Mouse (Mus musculus) hindlimb bud, embryonic 11.5 days (tissue): ENCODE data around the gene Wdr20.
"Not testable (repeated sequence)": the region's sequence is repeated elsewhere in the genome, so short reads cannot be mapped to it uniquely, and the experiment has no call there.

Experiments used
- DNase-seq: peaks from one replicate; pipeline ENCODE4 v3.0.0-alpha.2; 2012; ENCODE audit warnings: low read depth, low spot score; ENCODE audit errors: extremely low spot score

The Wdr20 gene

GRCm38 (mm10) chr12:110711270-110711669 is 26.5 kb upstream of the Wdr20 start:
- no peak for DNase-seq

GRCm38 (mm10) chr12:110713784-110714183 is 24.0 kb upstream of the Wdr20 start:
- no peak for DNase-seq

- no peak for DNase-seq
Measured at GRCm38 (mm10) chr12:110714215-110714614, 23.5 kb upstream of the Wdr20 start.

- DNase-seq, result no peak
Measured at GRCm38 (mm10) chr12:110716004-110716403, 21.7 kb upstream of the Wdr20 start.

GRCm38 (mm10) chr12:110725051-110725450 is 12.7 kb upstream of the Wdr20 start:
- no peak for DNase-seq

- DNase-seq, result no peak
Measured at GRCm38 (mm10) chr12:110725489-110725888, 12.3 kb upstream of the Wdr20 start.

GRCm38 (mm10) chr12:110726428-110726827 is 11.3 kb upstream of the Wdr20 start:
- no peak for DNase-seq

- not testable (repeated sequence) for DNase-seq
Measured at GRCm38 (mm10) chr12:110733254-110733653, 4.5 kb upstream of the Wdr20 start.

GRCm38 (mm10) chr12:110736641-110737040 is 1.1 kb upstream of the Wdr20 start:
- no peak for DNase-seq

- no peak for DNase-seq
Measured at GRCm38 (mm10) chr12:110738158-110738921, 596 bp downstream of the Wdr20 start.

- DNase-seq, result no peak
Measured at GRCm38 (mm10) chr12:110750770-110751439, 13.2 kb downstream of the Wdr20 start.

- DNase-seq, result no peak
Measured at GRCm38 (mm10) chr12:110752703-110753102, 15.0 kb downstream of the Wdr20 start.

- no peak for DNase-seq
Measured at GRCm38 (mm10) chr12:110753976-110754375, 16.2 kb downstream of the Wdr20 start.

GRCm38 (mm10) chr12:110757161-110757560 is 19.4 kb downstream of the Wdr20 start:
- no peak for DNase-seq

- no peak for DNase-seq
Measured at GRCm38 (mm10) chr12:110758932-110759331, 21.2 kb downstream of the Wdr20 start.

GRCm38 (mm10) chr12:110762321-110762720 is 24.6 kb downstream of the Wdr20 start:
- no peak for DNase-seq

- DNase-seq, result no peak
Measured at GRCm38 (mm10) chr12:110764531-110764930, 26.8 kb downstream of the Wdr20 start.

GRCm38 (mm10) chr12:110768562-110768961 is 30.8 kb downstream of the Wdr20 start:
- DNase-seq, result no peak

- DNase-seq, result no peak
Measured at GRCm38 (mm10) chr12:110769660-110770297, 32.0 kb downstream of the Wdr20 start.

GRCm38 (mm10) chr12:110770479-110771247 is 32.9 kb downstream of the Wdr20 start:
- no peak for DNase-seq

GRCm38 (mm10) chr12:110771961-110772360 is 34.2 kb downstream of the Wdr20 start:
- no peak for DNase-seq
